Mouse (Mus musculus) CH12.LX (cell line): ENCODE results near the gene Gm15217.

ENCODE experiments used
- CTCF ChIP-seq, 2 experiments: IDR thresholded peaks in 1 of 2; conservative IDR thresholded peaks in 1 of 2; 2 replicates each; pipeline ENCODE4 v1.5.1; 2011 to 2012; ENCODE audit warnings: low read depth in 2 of 2, low read length in 2 of 2, improper control_type of control experiment in 1 of 2, inconsistent platforms in 1 of 2, mild to moderate bottlenecking in 1 of 2, moderate library complexity in 1 of 2
- ELF1 ChIP-seq: IDR thresholded peaks from 2 replicates; pipeline ENCODE4 v1.6.1; 2014; ENCODE audit warnings: low read depth, mild to moderate bottlenecking, inconsistent platforms, low read length, improper control_type of control experiment
- EP300 ChIP-seq: IDR thresholded peaks from 2 replicates; pipeline ENCODE4 v1.6.1; 2011; ENCODE audit warnings: low read length, improper control_type of control experiment
- MXI1 ChIP-seq: IDR thresholded peaks from 2 replicates; pipeline ENCODE4 v1.6.1; 2011; ENCODE audit warnings: mild to moderate bottlenecking, low read depth, low read length, improper control_type of control experiment
- MYC ChIP-seq: IDR thresholded peaks from 2 replicates; pipeline ENCODE4 v1.6.1; 2011; ENCODE audit warnings: low read depth, mild to moderate bottlenecking, improper control_type of control experiment, low read length
- POLR2A ChIP-seq: IDR thresholded peaks from 2 replicates; pipeline ENCODE4 v1.6.1; 2011; ENCODE audit warnings: low read depth, mild to moderate bottlenecking, improper control_type of control experiment, low read length
- RAD21 ChIP-seq: IDR thresholded peaks from 2 replicates; pipeline ENCODE4 v1.6.1; 2011; ENCODE audit warnings: low read depth, mild to moderate bottlenecking, low read length, improper control_type of control experiment, moderate library complexity
- SIN3A ChIP-seq: IDR thresholded peaks from 2 replicates; pipeline ENCODE4 v1.6.1; 2012; ENCODE audit warnings: low read length, improper control_type of control experiment, inconsistent platforms
- TCF12 ChIP-seq: IDR thresholded peaks from 2 replicates; pipeline ENCODE4 v1.6.1; 2014; ENCODE audit warnings: low read depth, mild to moderate bottlenecking, inconsistent platforms, low read length, improper control_type of control experiment
- UBTF ChIP-seq: IDR thresholded peaks from 2 replicates; pipeline ENCODE4 v1.6.1; 2012; ENCODE audit warnings: low read depth, mild to moderate bottlenecking, inconsistent platforms, low read length, improper control_type of control experiment, moderate library complexity
- ZC3H11A ChIP-seq: IDR thresholded peaks from 2 replicates; pipeline ENCODE4 v1.6.1; 2012; ENCODE audit warnings: low read depth, mild to moderate bottlenecking, inconsistent platforms, low read length, improper control_type of control experiment

DNA sequence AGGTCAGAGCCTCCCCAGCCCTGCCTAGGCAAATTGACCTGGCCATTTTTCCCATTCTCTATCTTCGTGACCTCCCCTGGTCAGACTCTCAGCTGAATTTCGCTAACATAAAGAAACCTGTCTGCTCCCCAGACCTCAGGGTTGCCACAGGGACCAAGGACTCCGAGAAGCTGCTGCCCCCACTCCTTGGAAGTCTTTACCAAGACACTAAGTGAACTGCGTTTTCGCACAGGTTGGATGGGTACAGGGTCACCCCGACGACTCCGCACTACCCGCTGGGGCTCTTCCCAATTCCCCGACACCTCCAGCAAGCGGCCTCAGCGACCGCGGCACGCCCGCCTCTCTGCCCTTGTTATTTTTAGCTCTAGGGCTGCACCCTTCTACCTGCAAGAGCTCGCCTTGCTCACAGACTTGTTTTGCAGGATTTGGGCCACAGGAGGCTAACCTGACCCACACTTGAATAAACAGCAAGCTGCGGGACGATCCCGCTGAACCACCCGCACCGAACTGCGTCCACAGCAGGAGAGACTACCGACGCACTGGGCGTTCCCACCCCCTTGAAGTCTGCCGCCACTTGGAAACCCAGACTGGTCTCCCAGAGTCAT is 19.0 kb downstream of the Gm15217 start:
- TF ChIP-seq MYC (no peak), TCF12 (no peak), POLR2A (no peak), CTCF (conservative IDR thresholded peaks at IDR 0.05 in 1 of 2, IDR thresholded peaks at IDR 0.05 in 1 of 2; ENCODE audit: low read depth in 2 of 2, low read length in 2 of 2) (no peak), EP300 (no peak), RAD21 (no peak), UBTF (no peak), MXI1 (no peak), SIN3A (no peak), ELF1 (no peak), ZC3H11A (no peak)
